Mouse (Mus musculus) thymus, postnatal 0 days (tissue): Measurements from ENCODE around the gene Spty2d1. TPM values are rescaled to one million over a fixed set of nuclear protein-coding genes. Genes with fewer than 3 reads are reported as not detected.
A peak's percentile ranks its signal among the peaks of the same experiment; 100 is the strongest.
"Not testable (repeated sequence)": the region's sequence is repeated elsewhere in the genome, so short reads cannot be mapped to it uniquely, and the experiment has no call there.

Experiments
- DNase-seq: peaks from one replicate; pipeline ENCODE4 v3.0.0-alpha.2; 2015; ENCODE audit warnings: low spot score
- polyA plus RNA-seq: library from polyadenylated mRNA; unstranded; fragments of >200 nt; fragmentation: Nextera tagmentation; extraction: Ambion mirVana; gene quantifications from 2 replicates; pipeline ENCODE4 v1.2.1, GENCODE M21; 2015

Gene Spty2d1
- polyA plus RNA-seq, 1 experiment from 2014 or later: 15.1 TPM

GRCm38 (mm10) chr7:46989387-46989786, 18.8 kb downstream of the Spty2d1 start:
- not testable (repeated sequence) for DNase-seq

GRCm38 (mm10) chr7:46987073-46987472, 21.1 kb downstream of the Spty2d1 start:
- no peak for DNase-seq

GRCm38 (mm10) chr7:46986646-46987045, 21.6 kb downstream of the Spty2d1 start:
- no peak for DNase-seq

GRCm38 (mm10) chr7:46985718-46986505, 22.3 kb downstream of the Spty2d1 start:
- DNase-seq: no peak

GRCm38 (mm10) chr7:46983280-46983679, 24.9 kb downstream of the Spty2d1 start, which contains the start of gene Gm9999:
Gm9999 (plus strand) TSS chr7:46983580.
- DNase-seq: no peak

- no peak for DNase-seq
Measured at GRCm38 (mm10) chr7:46975456-46975855, 32.8 kb downstream of the Spty2d1 start.

GRCm38 (mm10) chr7:46974648-46975047, 33.6 kb downstream of the Spty2d1 start:
- DNase-seq: no peak

- no peak for DNase-seq
Measured at GRCm38 (mm10) chr7:46969898-46970297, 38.3 kb downstream of the Spty2d1 start.

GRCm38 (mm10) chr7:46964070-46964469, 44.1 kb downstream of the Spty2d1 start:
- no peak for DNase-seq

GRCm38 (mm10) chr7:46962806-46963618, 45.2 kb downstream of the Spty2d1 start:
- peak; percentile 82 for DNase-seq

- DNase-seq: no peak
Measured at GRCm38 (mm10) chr7:46962132-46962531, 46.1 kb downstream of the Spty2d1 start.

GRCm38 (mm10) chr7:46960991-46961390, 47.2 kb downstream of the Spty2d1 start:
- no peak for DNase-seq

- no peak for DNase-seq
Measured at GRCm38 (mm10) chr7:46958853-46959252, 49.4 kb downstream of the Spty2d1 start.

- DNase-seq: peak; percentile 88
Measured at GRCm38 (mm10) chr7:46957831-46958691, 50.1 kb downstream of the Spty2d1 start, which contains the start of gene Uevld. Uevld (minus strand) TSS chr7:46958527.

Other genes with a start within 250 kb of the Spty2d1 start
- gene Hps5, start 212.3 kb downstream of the Spty2d1 start, polyA plus RNA-seq: 15.1 and 16.8 TPM in 2 replicates
- gene Gtf2h1, start 212.3 kb downstream of the Spty2d1 start, polyA plus RNA-seq: 54.3 and 56.6 TPM in 2 replicates
- gene Ldha, start 166.9 kb downstream of the Spty2d1 start, polyA plus RNA-seq: 1,216 and 1,339 TPM in 2 replicates
- not detected in 2 replicates for gene Ldhc, start 147.2 kb downstream of the Spty2d1 start, polyA plus RNA-seq
- gene Tsg101, start 88.4 kb downstream of the Spty2d1 start, polyA plus RNA-seq: 145 and 152 TPM in 2 replicates
- 6.1 and 6.4 TPM in 2 replicates for gene Uevld, start 49.9 kb downstream of the Spty2d1 start, polyA plus RNA-seq
- gene Gm9999, start 24.8 kb downstream of the Spty2d1 start, polyA plus RNA-seq: not detected in 2 replicates
- gene Tmem86a, start 42.2 kb upstream of the Spty2d1 start, polyA plus RNA-seq: 20.5 and 21.3 TPM in 2 replicates
- gene Ptpn5, start 125.3 kb upstream of the Spty2d1 start, polyA plus RNA-seq: 0.24 and 0.27 TPM in 2 replicates
- gene Mrgpra6, start 196.5 kb upstream of the Spty2d1 start, polyA plus RNA-seq: not detected in 2 replicates
- gene Mrgpra9, start 244.4 kb upstream of the Spty2d1 start, polyA plus RNA-seq: not detected in 2 replicates